Mouse (Mus musculus) CH12.LX (cell line): ENCODE data around the gene Sfxn5. TPM values are rescaled to one million over a fixed set of nuclear protein-coding genes. Genes with fewer than 3 reads are reported as not detected.

Experiments
- DNase-seq: peaks from one replicate; pipeline ENCODE4 v3.0.0-alpha.2; 2013; ENCODE audit errors: extremely low read depth
- H3K27ac ChIP-seq: 2 replicates; pipeline ENCODE4 v1.5.1; 2012; ENCODE audit warnings: low read depth, mild to moderate bottlenecking, control low read depth, moderate library complexity; ENCODE audit not compliant: insufficient read depth
- H3K27me3 ChIP-seq: replicated peaks from 2 replicates; pipeline ENCODE3; 2012; ENCODE audit warnings: inconsistent platforms
- H3K36me3 ChIP-seq, 2 experiments: replicated peaks in 1 of 2; 2 replicates each; pipeline versions ENCODE3 to v1.6.1; 2012; ENCODE audit warnings: inconsistent platforms in 1 of 2, low read length in 1 of 2, mild to moderate bottlenecking in 1 of 2, mixed read lengths in 1 of 2, moderate library complexity in 1 of 2; ENCODE audit not compliant: control insufficient read depth in 1 of 2, insufficient read depth in 1 of 2
- H3K4me1 ChIP-seq, 2 experiments: 2 replicates each; pipeline ENCODE4 v1.6.1; 2012; ENCODE audit warnings: inconsistent platforms in 1 of 2, moderate library complexity in 1 of 2; ENCODE audit not compliant: insufficient read depth in 2 of 2, control insufficient read depth in 1 of 2
- H3K4me2 ChIP-seq: 2 replicates; pipeline ENCODE4 v1.6.1; 2012; ENCODE audit warnings: low read depth, mild to moderate bottlenecking, control low read depth; ENCODE audit not compliant: poor library complexity, insufficient read depth, severe bottlenecking
- H3K4me3 ChIP-seq, 3 experiments: fragments of 150-350 bp in 1 of 3; sonication (generic) in 1 of 3; replicated peaks in 1 of 3; 2 replicates each; pipeline versions ENCODE3 to v1.5.1; 2011 to 2012; ENCODE audit warnings: low read depth in 2 of 3, low read length in 2 of 3, mild to moderate bottlenecking in 2 of 3, moderate library complexity in 2 of 3, control low read depth in 1 of 3, improper control_type of control experiment in 1 of 3, inconsistent platforms in 1 of 3, mixed read lengths in 1 of 3; ENCODE audit not compliant: poor library complexity in 1 of 3
- H3K79me2 ChIP-seq: replicated peaks from 2 replicates; pipeline ENCODE4 v1.6.1; 2012; ENCODE audit warnings: mild to moderate bottlenecking, moderate library complexity; ENCODE audit not compliant: control insufficient read depth, poor library complexity, insufficient read depth, severe bottlenecking; ENCODE audit errors: extremely low read depth
- H3K9ac ChIP-seq: 2 replicates; pipeline ENCODE4 v1.6.1; 2012; ENCODE audit warnings: low read depth, mild to moderate bottlenecking, control low read depth, moderate library complexity; ENCODE audit not compliant: insufficient read depth
- H3K9me3 ChIP-seq: replicated peaks from 2 replicates; pipeline ENCODE3; 2012; ENCODE audit warnings: low read length, inconsistent platforms, mixed read lengths
- CHD1 ChIP-seq: IDR thresholded peaks from 2 replicates; pipeline ENCODE4 v1.6.1; 2012; ENCODE audit warnings: low read depth, low read length, improper control_type of control experiment, inconsistent platforms
- E2F4 ChIP-seq: IDR thresholded peaks from 2 replicates; pipeline ENCODE4 v1.6.1; 2011; ENCODE audit warnings: low read depth, low read length, improper control_type of control experiment; ENCODE audit not compliant: insufficient replicate concordance
- ELF1 ChIP-seq: IDR thresholded peaks from 2 replicates; pipeline ENCODE4 v1.6.1; 2014; ENCODE audit warnings: low read depth, mild to moderate bottlenecking, inconsistent platforms, low read length, improper control_type of control experiment
- EP300 ChIP-seq: IDR thresholded peaks from 2 replicates; pipeline ENCODE4 v1.6.1; 2011; ENCODE audit warnings: low read length, improper control_type of control experiment
- HCFC1 ChIP-seq: IDR thresholded peaks from 2 replicates; pipeline ENCODE4 v1.6.1; 2012; ENCODE audit warnings: low read depth, mild to moderate bottlenecking, inconsistent platforms, low read length, improper control_type of control experiment
- IRF4 ChIP-seq: IDR thresholded peaks from 2 replicates; pipeline ENCODE4 v1.6.1; 2014; ENCODE audit warnings: low read depth, mild to moderate bottlenecking, inconsistent platforms, low read length, improper control_type of control experiment
- JUN ChIP-seq: IDR thresholded peaks from 2 replicates; pipeline ENCODE4 v1.6.1; 2011; ENCODE audit warnings: low read depth, mild to moderate bottlenecking, low read length, improper control_type of control experiment, moderate library complexity; ENCODE audit not compliant: insufficient read depth
- JUND ChIP-seq: conservative IDR thresholded peaks from 2 replicates; pipeline ENCODE4 v1.6.1; 2011; ENCODE audit warnings: low read depth, low read length, improper control_type of control experiment
- KAT2A ChIP-seq: IDR thresholded peaks from 2 replicates; pipeline ENCODE4 v1.6.1; 2012; ENCODE audit warnings: low read length, improper control_type of control experiment, inconsistent platforms; ENCODE audit not compliant: insufficient replicate concordance
- MAZ ChIP-seq: IDR thresholded peaks from 2 replicates; pipeline ENCODE4 v1.6.1; 2012; ENCODE audit warnings: low read depth, mild to moderate bottlenecking, inconsistent platforms, low read length, improper control_type of control experiment, moderate library complexity
- NELFE ChIP-seq: IDR thresholded peaks from 2 replicates; pipeline ENCODE4 v1.6.1; 2011; ENCODE audit warnings: low read depth, low read length, improper control_type of control experiment
- PAX5 ChIP-seq: IDR thresholded peaks from 2 replicates; pipeline ENCODE4 v1.6.1; 2012; ENCODE audit warnings: low read length, inconsistent platforms, mixed read lengths
- POLR2A ChIP-seq: IDR thresholded peaks from 2 replicates; pipeline ENCODE4 v1.6.1; 2011; ENCODE audit warnings: low read depth, mild to moderate bottlenecking, improper control_type of control experiment, low read length
- RCOR1 ChIP-seq: conservative IDR thresholded peaks from 2 replicates; pipeline ENCODE4 v1.6.1; 2012; ENCODE audit warnings: low read depth, mild to moderate bottlenecking, inconsistent platforms, low read length, improper control_type of control experiment
- SIN3A ChIP-seq: IDR thresholded peaks from 2 replicates; pipeline ENCODE4 v1.6.1; 2012; ENCODE audit warnings: low read length, improper control_type of control experiment, inconsistent platforms
- TBP ChIP-seq: conservative IDR thresholded peaks from 2 replicates; pipeline ENCODE4 v1.6.1; 2011; ENCODE audit warnings: low read depth, low read length, improper control_type of control experiment
- TCF12 ChIP-seq: IDR thresholded peaks from 2 replicates; pipeline ENCODE4 v1.6.1; 2014; ENCODE audit warnings: low read depth, mild to moderate bottlenecking, inconsistent platforms, low read length, improper control_type of control experiment
- ZKSCAN1 ChIP-seq: IDR thresholded peaks from 2 replicates; pipeline ENCODE4 v1.6.1; 2012; ENCODE audit warnings: low read depth, inconsistent platforms, low read length, improper control_type of control experiment, borderline replicate concordance
- ZMIZ1 ChIP-seq: IDR thresholded peaks from 2 replicates; pipeline ENCODE4 v1.6.1; 2012; ENCODE audit warnings: low read depth, mild to moderate bottlenecking, inconsistent platforms, low read length, improper control_type of control experiment
- dilution Hi-C: fragments of 300-500 bp; cut with MboI; formaldehyde crosslinking; loops from 2 replicates; pipeline ENCODE4 v1.14.3; 2020; ENCODE audit warnings: low sequenced_read_pairs; ENCODE audit not compliant: extremely low pct_unique_long_range_greater_than_20kb, extremely low pct_ligation_motif_present
- in situ Hi-C: fragments of 300-500 bp; cut with MboI; formaldehyde crosslinking; loops from 3 replicates; pipeline ENCODE4 v1.14.3; 2019; ENCODE audit warnings: low sequenced_read_pairs, low pct_ligation_motif_present, low pct_unique_long_range_greater_than_20kb, mixed read lengths
- polyA plus RNA-seq: library from polyadenylated mRNA; unstranded; fragments of >175 nt; gene quantifications from 2 replicates; pipeline ENCODE4 v1.2.1, GENCODE M21; 2012; ENCODE audit warnings: low read depth; ENCODE audit not compliant: insufficient read length
- total RNA-seq, 2 experiments: library from RNA; depleted of rRNA; stranded (reverse); fragments of 300-350 nt in 1 of 2; fragments of >200 nt in 1 of 2; gene quantifications; 2 replicates each; pipeline ENCODE4 v1.2.3; 2012 to 2014

Sfxn5 gene
- total and polyA plus RNA-seq, 3 experiments, result 0.55 to 0.93 (median 0.66) TPM

DNA sequence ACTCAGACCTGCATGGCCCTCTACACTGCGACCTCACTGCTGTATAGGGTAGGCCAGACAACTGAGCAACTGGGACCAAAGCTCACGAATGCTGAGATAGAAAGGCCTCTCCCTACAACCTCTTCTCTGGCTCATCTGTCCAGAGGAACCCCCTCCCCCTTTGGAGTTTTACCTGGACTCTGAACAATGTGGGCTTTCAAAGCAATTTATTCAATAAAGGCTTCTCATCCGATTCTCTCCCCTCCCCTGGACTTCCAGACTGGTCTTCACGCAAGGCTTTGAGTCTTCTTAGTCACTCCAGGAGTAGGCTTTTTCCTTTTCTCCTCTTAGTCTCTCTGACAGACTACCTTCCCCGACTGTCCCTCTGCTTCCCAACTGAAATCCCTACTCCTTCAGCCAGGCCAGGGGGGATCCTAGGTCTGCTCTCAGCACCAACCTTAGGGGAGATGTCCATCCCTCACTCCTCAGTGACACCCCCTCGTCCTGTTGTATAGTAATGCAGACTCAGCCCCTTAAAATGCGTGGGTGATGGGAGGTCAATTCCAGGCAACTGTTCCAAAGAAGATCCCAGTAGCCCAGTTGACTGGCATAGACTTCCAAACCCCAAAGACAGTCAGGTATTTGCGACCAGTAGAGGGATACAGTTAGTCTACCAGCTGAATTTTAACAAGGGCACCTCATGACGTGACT lies 141.3 kb downstream of the Sfxn5 start:
- Histone ChIP-seq H3K9me3 (peaks cover 20% of the 10 kb centered on the region), H3K79me2 (no peaks in the 10 kb centered on the region), H3K4me3 (no peak overlapping the region), H3K4me1 (no peaks in the 10 kb centered on the region), H3K27ac (no peak overlapping the region), H3K27me3 (peaks cover 70% of the 10 kb centered on the region), H3K36me3 (no peaks in the 10 kb centered on the region), H3K4me2 (no peak overlapping the region), H3K9ac (no peak overlapping the region)
- DNase-seq, result no peak
- dilution Hi-C loops, result no loop called here
- in situ Hi-C loops, result no loop called here
- TF ChIP-seq RCOR1 (no peak), HCFC1 (no peak), ZMIZ1 (no peak), CHD1 (no peak)

GRCm38 (mm10) chr6:85190671-85191070 lies 142.6 kb downstream of the Sfxn5 start:
- Histone ChIP-seq H3K4me3 (no peak overlapping the region), H3K9ac (no peak overlapping the region), H3K79me2 (no peaks in the 10 kb centered on the region), H3K27me3 (peaks cover 71% of the 10 kb centered on the region), H3K4me2 (no peak overlapping the region), H3K4me1 (no peaks in the 10 kb centered on the region), H3K9me3 (peaks cover 23% of the 10 kb centered on the region), H3K36me3 (no peaks in the 10 kb centered on the region), H3K27ac (no peak overlapping the region)
- no peak for DNase-seq
- no peak for TF ChIP-seq EP300
- in situ Hi-C loops (no loop called here), dilution Hi-C loops (no loop called here)

GRCm38 (mm10) chr6:85189911-85190591 lies 143.2 kb downstream of the Sfxn5 start:
- H3K27ac ChIP-seq, result no peak overlapping the region
- no peaks in the 10 kb centered on the region for H3K36me3 ChIP-seq
- no peak overlapping the region for H3K9ac ChIP-seq
- in situ Hi-C loops (no loop called here), dilution Hi-C loops (no loop called here)
- no peaks in the 10 kb centered on the region for H3K4me1 ChIP-seq
- DNase-seq, result no peak
- no peak for TF ChIP-seq PAX5
- no peak for TF ChIP-seq MAZ
- TF ChIP-seq KAT2A, result no peak
- TF ChIP-seq TCF12, result no peak
- no peak for TF ChIP-seq SIN3A
- no peak for TF ChIP-seq E2F4
- TF ChIP-seq ELF1, result no peak
- no peak for TF ChIP-seq NELFE
- no peak for TF ChIP-seq JUND
- TF ChIP-seq ZKSCAN1, result no peak
- TF ChIP-seq IRF4, result no peak
- no peak for TF ChIP-seq POLR2A
- no peak for TF ChIP-seq EP300
- TF ChIP-seq JUN, result no peak
- TF ChIP-seq TBP, result no peak
- peaks cover 23% of the 10 kb centered on the region for H3K9me3 ChIP-seq
- H3K4me3 ChIP-seq, result no peak overlapping the region
- H3K4me2 ChIP-seq, result no peak overlapping the region
- H3K27me3 ChIP-seq, result peaks cover 72% of the 10 kb centered on the region
- no peaks in the 10 kb centered on the region for H3K79me2 ChIP-seq
